Mouse (Mus musculus): ENCODE measurements around the gene Tnfrsf26. TPM values are rescaled to one million over a fixed set of nuclear protein-coding genes. Genes with fewer than 3 reads are reported as not detected.

Tnfrsf26 gene
- total and polyA plus RNA-seq, 2 experiments from 2014 or later, result 0.20 to 0.47 TPM

DNA sequence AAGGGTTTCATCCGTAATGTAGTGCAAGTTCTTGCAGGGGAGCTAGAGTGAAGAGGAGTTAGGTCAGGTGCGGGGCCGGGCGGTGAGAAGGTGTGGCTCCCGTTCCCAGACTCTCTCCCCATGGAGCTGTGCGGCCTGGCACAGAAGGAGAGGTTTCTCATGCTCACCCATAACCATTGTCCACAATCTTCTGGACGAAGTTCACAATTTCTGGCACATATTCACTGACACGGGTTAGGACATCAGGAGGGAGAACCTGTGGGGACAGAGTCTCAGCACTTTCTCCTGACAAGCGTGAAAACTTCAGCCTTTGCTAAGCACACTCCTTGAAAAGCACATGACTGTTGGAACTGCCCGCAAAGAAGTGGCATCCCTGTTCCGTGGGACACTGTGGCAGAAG is 52.8 kb downstream of the Tnfrsf26 start:
- H3K9me3 ChIP-seq (ENCODE audit: low read length), result no peaks in the 10 kb centered on the region
- no peak for DNase-seq (ENCODE audit: low spot score)
- no peak for ATAC-seq
- no peak overlapping the region for H3K27ac ChIP-seq
- no peaks in the 10 kb centered on the region for H3K27me3 ChIP-seq (ENCODE audit: insufficient read depth, low read length)
- no peak for TF ChIP-seq CTCF (IDR thresholded peaks at IDR 0.05; ENCODE audit: low read depth)
- 95% methylated on average over 11 of the region's 11 CpGs for WGBS
- no peak overlapping the region for H3K4me3 ChIP-seq (ENCODE audit: low read length)
- no peak overlapping the region for H3K4me2 ChIP-seq (ENCODE audit: low read depth, low read length)
- peaks cover 87% of the 10 kb centered on the region for H3K36me3 ChIP-seq (ENCODE audit: insufficient read depth, low read length)
- no peaks in the 10 kb centered on the region for H3K4me1 ChIP-seq (ENCODE audit: insufficient read depth, low read length)
- no peak overlapping the region for H3K9ac ChIP-seq (replicated peaks; ENCODE audit: low read length)

DNA sequence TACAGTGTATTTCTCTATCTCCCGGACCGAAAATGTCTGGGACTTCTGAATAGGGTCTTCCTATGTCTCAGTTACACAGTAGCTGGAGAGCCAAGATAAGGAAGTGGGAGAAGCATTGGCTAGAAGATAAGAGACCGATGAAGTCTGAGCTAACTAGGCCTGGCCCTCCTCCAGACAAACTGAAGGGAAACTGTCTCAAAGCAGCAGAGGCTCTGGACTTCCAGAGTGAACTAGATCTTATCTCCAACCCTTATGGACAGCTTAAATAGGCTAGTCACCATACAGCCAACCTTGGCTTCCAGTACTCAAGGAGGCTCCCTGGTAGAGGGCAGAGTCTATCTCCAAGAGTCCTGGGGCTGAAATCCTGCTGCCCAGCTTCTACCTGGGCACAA is 62.9 kb downstream of the Tnfrsf26 start:
- DNase-seq (ENCODE audit: low spot score), result no peak
- no peak for ATAC-seq
- 95% methylated on average over 3 of the region's 3 CpGs for WGBS
- Histone ChIP-seq H3K4me3 (ENCODE audit: low read length) (no peak overlapping the region), H3K36me3 (ENCODE audit: insufficient read depth, low read length) (peaks cover 92% of the 10 kb centered on the region), H3K27ac (no peak overlapping the region), H3K9ac (replicated peaks; ENCODE audit: low read length) (no peak overlapping the region), H3K4me2 (ENCODE audit: low read depth, low read length) (no peak overlapping the region), H3K4me1 (ENCODE audit: insufficient read depth, low read length) (no peaks in the 10 kb centered on the region), H3K27me3 (ENCODE audit: insufficient read depth, low read length) (no peaks in the 10 kb centered on the region), H3K9me3 (ENCODE audit: low read length) (no peaks in the 10 kb centered on the region)
- TF ChIP-seq CTCF (IDR thresholded peaks at IDR 0.05; ENCODE audit: low read depth), result no peak

DNA sequence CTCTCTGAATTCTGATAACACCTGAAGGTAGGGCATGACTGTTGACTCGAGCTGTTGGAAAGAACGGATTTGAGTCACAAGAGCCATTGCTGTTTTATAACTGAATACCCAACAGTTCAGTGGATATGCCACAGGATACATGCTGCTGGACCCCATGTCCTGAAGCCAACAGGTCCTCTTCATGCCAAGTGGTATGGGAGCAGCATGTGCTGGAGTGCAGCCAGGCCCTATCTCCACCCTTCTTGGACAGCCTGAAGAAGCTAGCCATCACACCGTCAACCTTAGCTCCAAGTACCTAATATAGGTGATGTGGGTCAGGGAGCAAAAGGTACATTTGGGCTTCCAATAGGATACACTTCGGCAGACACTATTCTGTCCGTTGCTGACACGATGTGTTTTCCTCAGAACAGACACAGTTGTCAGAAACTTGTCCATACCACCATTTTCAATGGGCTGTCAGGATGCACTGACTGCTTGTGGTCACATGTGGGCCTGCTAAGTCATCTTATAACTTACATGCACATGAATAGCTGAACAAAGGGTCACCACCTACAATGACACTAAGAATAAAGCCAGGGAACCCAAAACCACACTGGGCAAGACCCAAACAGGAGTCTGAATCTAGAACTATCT is 63.4 kb downstream of the Tnfrsf26 start:
- Histone ChIP-seq H3K4me1 (ENCODE audit: insufficient read depth, low read length) (no peaks in the 10 kb centered on the region), H3K27ac (no peak overlapping the region), H3K27me3 (ENCODE audit: insufficient read depth, low read length) (no peaks in the 10 kb centered on the region), H3K4me3 (ENCODE audit: low read length) (no peak overlapping the region), H3K4me2 (ENCODE audit: low read depth, low read length) (no peak overlapping the region), H3K9ac (replicated peaks; ENCODE audit: low read length) (no peak overlapping the region), H3K9me3 (ENCODE audit: low read length) (no peaks in the 10 kb centered on the region), H3K36me3 (ENCODE audit: insufficient read depth, low read length) (peaks cover 92% of the 10 kb centered on the region)
- DNase-seq (ENCODE audit: low spot score), result no peak
- no peak for ATAC-seq
- no peak for TF ChIP-seq CTCF (IDR thresholded peaks at IDR 0.05; ENCODE audit: low read depth)
- WGBS, result 96% methylated on average over 6 of the region's 6 CpGs

DNA sequence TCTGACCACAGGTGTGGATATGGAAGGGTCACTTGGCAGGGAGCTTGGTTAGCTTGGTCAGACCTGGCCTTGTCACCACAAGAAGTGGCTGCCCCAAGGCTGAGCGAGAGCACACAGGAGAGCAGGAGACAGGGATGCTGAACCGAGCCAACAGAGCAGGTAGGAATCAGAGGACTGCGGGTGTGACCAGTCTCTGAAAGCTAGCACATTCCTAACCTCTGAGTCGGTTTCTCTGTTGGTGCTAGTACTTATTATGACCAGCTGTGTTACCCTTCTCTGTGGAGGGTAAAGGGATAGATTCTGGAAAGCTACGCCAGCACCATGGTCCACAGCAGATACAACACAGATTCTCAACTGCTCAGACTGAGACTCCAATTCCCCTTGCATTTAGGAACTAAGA is 64.7 kb downstream of the Tnfrsf26 start:
- Histone ChIP-seq H3K4me2 (ENCODE audit: low read depth, low read length) (no peak overlapping the region), H3K4me1 (ENCODE audit: insufficient read depth, low read length) (no peaks in the 10 kb centered on the region), H3K9me3 (ENCODE audit: low read length) (no peaks in the 10 kb centered on the region), H3K36me3 (ENCODE audit: insufficient read depth, low read length) (peaks cover 91% of the 10 kb centered on the region), H3K9ac (replicated peaks; ENCODE audit: low read length) (no peak overlapping the region), H3K4me3 (ENCODE audit: low read length) (no peak overlapping the region), H3K27ac (no peak overlapping the region), H3K27me3 (ENCODE audit: insufficient read depth, low read length) (no peaks in the 10 kb centered on the region)
- DNase-seq (ENCODE audit: low spot score), result no peak
- WGBS, result 93% methylated on average over 5 of the region's 5 CpGs
- ATAC-seq, result no peak
- TF ChIP-seq CTCF (IDR thresholded peaks at IDR 0.05; ENCODE audit: low read depth), result no peak

Small RNA genes lying within 50 kb of the gene (microRNA-seq; reads per million reads assigned to microRNA genes)
- 0.72 to 2.1 reads per million in 2 experiments for gene Mir7064

Other genes with a start within 250 kb of the Tnfrsf26 start
- 127 and 139 TPM in 2 replicates for gene Cdkn1c, start 167.7 kb downstream of the Tnfrsf26 start, total RNA-seq (2014; rRNA removed)
- gene Cdkn1c, start 167.7 kb downstream of the Tnfrsf26 start, polyA plus RNA-seq (2015; fragmentation: Nextera tagmentation; extraction: Ambion mirVana), result 144 and 150 TPM in 2 replicates
- gene Slc22a18, start 155.0 kb downstream of the Tnfrsf26 start, total RNA-seq (2014; rRNA removed), result 0.58 and 1.8 TPM in 2 replicates
- 0.90 and 1.2 TPM in 2 replicates for gene Slc22a18, start 155.0 kb downstream of the Tnfrsf26 start, polyA plus RNA-seq (2015; fragmentation: Nextera tagmentation; extraction: Ambion mirVana)
- gene Phlda2, start 125.6 kb downstream of the Tnfrsf26 start, total RNA-seq (2014; rRNA removed), result 0.52 TPM in 1 of 2 replicates, not detected in the other
- gene Phlda2, start 125.6 kb downstream of the Tnfrsf26 start, polyA plus RNA-seq (2015; fragmentation: Nextera tagmentation; extraction: Ambion mirVana), result 0.66 and 0.73 TPM in 2 replicates
- gene Nap1l4, start 79.6 kb downstream of the Tnfrsf26 start, total RNA-seq (2014; rRNA removed), result 139 and 140 TPM in 2 replicates
- gene Nap1l4, start 79.6 kb downstream of the Tnfrsf26 start, polyA plus RNA-seq (2015; fragmentation: Nextera tagmentation; extraction: Ambion mirVana), result 251 and 253 TPM in 2 replicates
- 32.4 and 35.4 TPM in 2 replicates for gene Cars, start 28.6 kb downstream of the Tnfrsf26 start, total RNA-seq (2014; rRNA removed)
- 65.4 and 73.8 TPM in 2 replicates for gene Cars, start 28.6 kb downstream of the Tnfrsf26 start, polyA plus RNA-seq (2015; fragmentation: Nextera tagmentation; extraction: Ambion mirVana)
- 2.9 and 4.8 TPM in 2 replicates for gene Tnfrsf22, start 20.9 kb upstream of the Tnfrsf26 start, total RNA-seq (2014; rRNA removed)
- gene Tnfrsf22, start 20.9 kb upstream of the Tnfrsf26 start, polyA plus RNA-seq (2015; fragmentation: Nextera tagmentation; extraction: Ambion mirVana), result 4.5 and 5.1 TPM in 2 replicates
- gene Tnfrsf23, start 57.1 kb upstream of the Tnfrsf26 start, total RNA-seq (2014; rRNA removed), result 0.58 and 1.5 TPM in 2 replicates
- gene Tnfrsf23, start 57.1 kb upstream of the Tnfrsf26 start, polyA plus RNA-seq (2015; fragmentation: Nextera tagmentation; extraction: Ambion mirVana), result 0.74 and 1.1 TPM in 2 replicates
- 52.8 and 59.9 TPM in 2 replicates for gene Osbpl5, start 128.3 kb upstream of the Tnfrsf26 start, total RNA-seq (2014; rRNA removed)
- gene Osbpl5, start 128.3 kb upstream of the Tnfrsf26 start, polyA plus RNA-seq (2015; fragmentation: Nextera tagmentation; extraction: Ambion mirVana), result 24.2 and 27.6 TPM in 2 replicates
- gene Mrgprg, start 138.3 kb upstream of the Tnfrsf26 start, total RNA-seq (2014; rRNA removed), result not detected in 2 replicates
- gene Mrgprg, start 138.3 kb upstream of the Tnfrsf26 start, polyA plus RNA-seq (2015; fragmentation: Nextera tagmentation; extraction: Ambion mirVana), result not detected in 2 replicates
- gene Mrgpre, start 155.8 kb upstream of the Tnfrsf26 start, total RNA-seq (2014; rRNA removed), result 8.5 and 10.9 TPM in 2 replicates
- 4.8 and 6.8 TPM in 2 replicates for gene Mrgpre, start 155.8 kb upstream of the Tnfrsf26 start, polyA plus RNA-seq (2015; fragmentation: Nextera tagmentation; extraction: Ambion mirVana)
- gene Nadsyn1, start 194.1 kb upstream of the Tnfrsf26 start, total RNA-seq (2014; rRNA removed), result 8.7 and 10.7 TPM in 2 replicates
- 4.6 and 5.1 TPM in 2 replicates for gene Nadsyn1, start 194.1 kb upstream of the Tnfrsf26 start, polyA plus RNA-seq (2015; fragmentation: Nextera tagmentation; extraction: Ambion mirVana)
- 55.6 and 84.4 TPM in 2 replicates for gene Dhcr7, start 194.4 kb upstream of the Tnfrsf26 start, total RNA-seq (2014; rRNA removed)
- gene Dhcr7, start 194.4 kb upstream of the Tnfrsf26 start, polyA plus RNA-seq (2015; fragmentation: Nextera tagmentation; extraction: Ambion mirVana), result 64.1 and 70.2 TPM in 2 replicates
- gene Gm498, start 238.1 kb upstream of the Tnfrsf26 start, total RNA-seq (2014; rRNA removed), result not detected in 2 replicates
- not detected in 2 replicates for gene Gm498, start 238.1 kb upstream of the Tnfrsf26 start, polyA plus RNA-seq (2015; fragmentation: Nextera tagmentation; extraction: Ambion mirVana)